Mouse (Mus musculus): Measurements from ENCODE around the gene Mdm1.
A peak's percentile ranks its signal among the peaks of the same experiment; 100 is the strongest.

The Mdm1 gene

DNA sequence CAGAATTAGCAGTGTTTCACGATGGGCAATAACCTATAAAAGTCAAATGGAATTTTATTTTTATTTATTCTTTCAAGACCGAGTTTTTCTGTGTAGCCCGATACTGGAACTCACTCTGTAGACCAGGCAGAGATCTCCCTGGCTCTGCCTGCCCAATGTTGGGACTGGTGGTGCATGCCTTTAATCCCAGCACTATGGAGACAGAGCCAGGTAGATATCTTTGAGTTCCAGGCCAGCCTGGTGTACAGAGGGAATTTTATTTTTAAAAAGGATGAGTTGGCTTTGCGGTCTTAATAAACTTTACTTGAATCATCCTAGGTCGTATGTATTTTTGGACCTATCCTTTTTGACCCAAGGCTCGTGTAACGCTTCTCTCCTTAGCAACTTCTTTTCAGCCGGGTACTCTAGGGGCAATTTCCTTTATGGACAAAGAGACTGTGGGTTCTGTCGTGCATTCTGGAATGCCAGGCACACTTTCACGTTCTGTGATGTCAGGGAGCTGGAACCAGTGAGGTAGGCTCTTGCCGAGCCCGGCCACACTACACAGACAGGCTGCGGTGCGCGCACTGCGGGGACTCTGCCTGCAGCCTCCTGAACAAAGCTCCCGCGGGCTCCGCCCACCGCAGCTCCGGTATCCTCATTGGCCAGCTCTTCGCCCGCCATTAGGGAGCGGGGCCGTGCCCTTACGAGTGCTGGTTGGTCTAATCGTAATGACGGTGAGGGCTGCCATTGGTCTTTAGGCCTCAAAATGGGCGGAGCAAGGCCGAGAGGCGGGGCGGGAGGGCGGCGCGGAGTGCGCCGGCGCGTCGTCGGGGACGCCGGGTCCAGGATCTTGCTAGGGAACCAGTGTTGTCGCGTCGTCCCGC lies at the start of gene Mdm1:
Gene Mdm1, plus strand, starts transcription at position 794 of the 866 bp plus-strand sequence.
- peak; percentile 97 to 98 for DNase-seq (ENCODE audit: low spot score in 2 of 2)

DNA sequence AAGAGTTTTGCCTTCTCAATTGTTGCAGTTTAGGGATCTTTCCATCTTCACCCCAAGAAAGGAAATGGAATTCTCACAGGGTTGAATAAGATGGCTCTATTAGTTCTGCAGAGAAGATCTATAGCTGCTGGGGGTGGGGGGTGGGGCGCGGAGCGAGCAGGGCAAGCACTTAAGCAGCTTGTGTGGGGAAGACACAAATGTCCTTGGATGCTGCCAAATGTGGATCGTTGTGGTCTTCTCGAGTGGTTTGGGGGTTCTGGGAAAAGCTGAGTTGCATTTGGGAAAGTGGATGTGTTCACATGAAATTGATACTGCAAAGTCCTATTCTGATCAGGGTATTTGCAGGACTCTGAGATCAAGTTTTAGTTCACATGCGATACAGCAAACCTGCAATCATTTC lies 48.9 kb upstream of the Mdm1 start:
- no peak for DNase-seq (ENCODE audit: low spot score in 2 of 2)

DNA sequence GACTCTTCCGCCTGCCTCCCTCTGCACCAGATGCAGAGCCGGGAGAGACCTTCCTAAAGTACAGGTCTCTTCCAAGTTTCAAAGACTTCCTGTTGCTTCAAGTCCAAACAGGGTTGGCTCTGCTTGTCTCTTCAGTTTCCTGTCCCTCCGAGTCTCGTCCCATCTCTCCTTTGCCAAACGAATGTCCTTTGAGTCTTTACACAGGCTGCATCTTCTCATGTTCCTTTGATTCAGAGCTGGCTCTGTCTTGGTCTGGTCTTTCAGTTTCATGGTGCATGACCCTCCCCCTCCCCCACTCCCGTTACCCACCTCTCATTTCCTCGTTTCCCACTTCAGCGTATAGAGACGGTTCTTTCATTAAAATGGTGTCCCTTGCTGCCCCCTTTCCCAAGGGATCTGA lies 47.9 kb upstream of the Mdm1 start:
- no peak for DNase-seq (ENCODE audit: low spot score in 2 of 2)

DNA sequence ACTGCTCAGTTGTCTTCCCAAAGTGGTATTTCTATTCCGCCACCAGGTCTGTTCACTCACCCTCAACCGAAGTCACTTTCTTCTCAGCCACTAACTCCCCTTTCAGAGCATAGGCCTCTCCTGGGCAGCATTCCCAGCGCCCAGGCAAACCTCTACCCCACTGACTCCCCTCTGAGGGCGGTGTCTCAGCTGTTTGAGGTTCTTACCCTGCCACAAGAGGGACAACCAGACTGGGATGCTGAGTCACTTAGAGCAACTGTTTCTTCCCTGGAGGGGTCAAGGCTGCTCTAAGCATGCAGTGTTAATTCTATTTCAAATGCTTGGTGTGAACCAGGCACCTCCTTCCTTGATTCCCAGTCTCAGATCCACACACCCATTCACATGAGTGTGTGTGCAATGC lies 46.8 kb upstream of the Mdm1 start:
- no peak for DNase-seq (ENCODE audit: low spot score in 2 of 2)

DNA sequence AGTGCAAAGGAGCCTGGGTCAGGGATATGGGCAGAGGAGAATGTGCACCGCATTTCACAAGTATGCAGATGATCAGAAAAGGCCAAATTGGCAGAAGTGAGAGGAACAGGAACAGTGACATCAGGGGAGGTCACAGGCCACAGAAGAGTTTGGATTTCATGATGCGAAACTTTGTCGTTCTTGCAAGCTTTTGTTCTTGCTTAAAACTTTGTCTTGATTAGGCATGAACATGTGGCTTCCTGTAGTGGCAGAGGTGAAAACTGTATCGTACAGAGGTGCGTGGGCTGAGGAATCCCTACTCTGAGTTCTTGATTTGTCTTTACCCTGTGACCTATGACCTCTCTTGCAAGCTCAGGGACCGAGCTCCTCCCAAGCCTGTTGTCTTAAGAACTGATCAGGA lies 45.4 kb upstream of the Mdm1 start:
- no peak for DNase-seq (ENCODE audit: low spot score in 2 of 2)

DNA sequence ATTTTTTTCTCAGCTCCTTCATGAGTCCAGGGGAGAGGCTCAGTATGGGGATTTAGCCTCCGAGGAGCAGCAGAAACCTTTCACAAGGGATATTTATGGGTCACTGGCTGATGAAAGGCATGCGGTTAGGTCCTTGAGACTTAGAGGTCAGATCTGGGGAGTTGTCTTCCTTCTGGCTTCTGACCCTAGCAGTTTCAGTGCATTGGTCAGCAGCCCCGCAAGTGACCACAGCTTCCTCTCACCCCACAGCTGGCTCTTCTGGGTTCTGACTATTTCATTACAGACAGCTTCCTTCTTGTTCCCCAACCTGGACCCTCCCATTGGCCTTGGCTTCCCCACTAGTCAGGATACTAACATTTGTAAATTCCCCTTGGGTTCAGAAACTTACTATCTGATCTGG lies 43.7 kb upstream of the Mdm1 start:
- no peak for DNase-seq (ENCODE audit: low spot score in 2 of 2)

DNA sequence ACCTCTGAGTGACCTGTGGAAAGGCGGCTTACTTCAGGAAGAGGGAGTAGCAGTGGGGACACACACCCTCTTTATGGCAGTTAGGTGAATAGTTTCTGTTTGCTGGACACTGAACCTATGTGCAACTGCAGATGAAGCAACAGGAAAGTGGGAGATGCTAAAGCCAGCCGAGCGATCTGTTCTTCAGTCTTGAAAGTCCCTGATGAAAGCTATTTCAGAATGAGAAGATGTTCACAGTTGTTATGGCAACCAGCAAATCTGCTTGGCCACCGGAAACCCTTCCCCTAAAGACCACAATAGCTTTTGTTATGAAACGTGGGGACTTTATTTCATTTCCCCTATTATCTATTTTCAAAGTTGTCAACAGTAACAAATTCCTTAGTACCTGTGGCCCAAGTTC lies 41.0 kb upstream of the Mdm1 start:
- no peak for DNase-seq (ENCODE audit: low spot score in 2 of 2)

DNA sequence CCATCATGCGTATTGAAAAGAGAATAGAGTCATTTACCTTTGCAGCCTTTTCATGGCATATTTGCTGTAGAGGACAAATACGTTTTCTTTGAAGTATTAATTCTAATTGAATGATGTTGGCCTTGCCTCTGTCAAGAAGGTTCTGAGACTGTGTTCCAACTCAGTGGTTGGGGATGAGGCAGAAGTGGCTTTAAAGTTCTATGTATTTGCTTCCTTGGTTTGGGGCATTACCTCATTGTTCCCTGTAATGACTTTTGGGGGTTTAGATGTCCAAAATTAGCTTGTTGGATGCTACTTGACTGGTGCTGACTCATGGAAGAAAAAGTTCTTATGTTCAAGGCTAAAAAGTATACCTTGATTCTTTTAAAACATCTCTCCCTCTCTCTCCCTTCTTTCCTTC lies 40.6 kb upstream of the Mdm1 start:
- no peak for DNase-seq (ENCODE audit: low spot score in 2 of 2)

DNA sequence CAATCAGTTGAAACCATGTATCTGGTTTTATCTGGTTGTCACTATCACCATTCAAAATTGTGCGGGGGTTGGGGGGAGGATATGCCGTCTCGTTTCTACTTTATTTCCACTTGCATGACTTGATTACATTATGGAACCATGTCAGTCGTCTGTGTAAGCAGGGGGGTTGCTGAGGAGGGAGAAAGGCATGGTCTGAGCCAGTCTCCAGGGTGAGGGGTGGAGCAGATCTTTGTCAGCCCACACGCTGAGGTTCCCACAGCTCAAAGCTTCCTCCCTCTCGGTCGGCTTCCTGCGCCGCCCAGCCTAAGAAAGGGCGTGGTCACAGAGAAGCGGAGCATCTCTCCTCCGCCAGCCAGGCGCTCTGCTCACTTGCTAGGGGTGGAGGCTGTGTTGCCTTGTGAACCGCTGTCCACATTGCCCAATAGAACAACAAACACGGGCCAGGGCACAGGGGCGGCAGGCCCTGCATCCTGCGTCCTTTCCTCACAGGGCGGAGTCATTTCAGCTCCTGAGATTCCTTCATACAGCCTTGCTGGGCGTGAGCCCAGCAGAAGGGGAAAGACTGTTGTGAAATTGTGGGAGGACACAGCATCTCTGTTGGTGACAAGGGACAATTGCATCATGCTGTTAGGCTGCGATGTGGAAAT lies 38.5 kb upstream of the Mdm1 start:
- peak; percentile 66 to 82 for DNase-seq (ENCODE audit: low spot score in 2 of 2)

DNA sequence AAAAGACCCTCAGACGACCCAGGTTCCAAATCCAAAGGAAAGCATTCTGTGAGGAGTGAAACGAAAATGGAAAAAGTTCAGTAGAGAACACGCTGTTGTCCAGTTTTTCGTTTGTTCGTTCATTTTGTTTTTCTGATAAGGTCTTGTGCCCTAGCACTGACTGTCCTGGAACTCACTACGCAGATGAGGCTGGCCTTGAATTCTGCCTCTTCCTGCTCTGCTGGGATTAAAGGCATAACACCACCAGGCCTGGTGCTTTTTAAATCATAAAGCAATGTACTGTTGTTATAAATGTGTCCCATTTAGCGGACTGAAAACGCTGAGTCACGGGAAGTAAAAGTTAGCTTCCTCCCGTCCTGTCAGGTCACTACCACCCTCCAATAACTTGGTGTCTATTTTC lies 37.7 kb upstream of the Mdm1 start:
- no peak for DNase-seq (ENCODE audit: low spot score in 2 of 2)

DNA sequence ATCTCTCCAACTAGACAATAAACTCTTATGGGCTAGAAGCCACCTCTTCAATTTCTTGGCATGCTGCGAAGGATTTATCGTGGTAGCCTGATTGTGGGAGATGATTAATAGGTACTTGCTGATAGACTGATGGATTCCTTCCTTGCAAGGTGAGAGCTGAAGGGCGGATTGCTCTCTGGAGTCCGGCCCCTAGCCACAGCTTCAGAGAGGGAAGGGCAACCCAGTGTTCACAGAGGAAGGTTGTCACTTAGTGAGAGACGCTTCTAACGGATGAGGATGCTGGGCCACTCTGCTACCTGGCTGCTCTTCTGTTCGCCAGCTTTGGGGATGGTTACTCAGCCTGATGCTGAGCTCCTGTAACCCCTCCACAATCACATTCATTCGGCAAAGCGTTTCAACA lies 34.6 kb upstream of the Mdm1 start:
- no peak for DNase-seq (ENCODE audit: low spot score in 2 of 2)

DNA sequence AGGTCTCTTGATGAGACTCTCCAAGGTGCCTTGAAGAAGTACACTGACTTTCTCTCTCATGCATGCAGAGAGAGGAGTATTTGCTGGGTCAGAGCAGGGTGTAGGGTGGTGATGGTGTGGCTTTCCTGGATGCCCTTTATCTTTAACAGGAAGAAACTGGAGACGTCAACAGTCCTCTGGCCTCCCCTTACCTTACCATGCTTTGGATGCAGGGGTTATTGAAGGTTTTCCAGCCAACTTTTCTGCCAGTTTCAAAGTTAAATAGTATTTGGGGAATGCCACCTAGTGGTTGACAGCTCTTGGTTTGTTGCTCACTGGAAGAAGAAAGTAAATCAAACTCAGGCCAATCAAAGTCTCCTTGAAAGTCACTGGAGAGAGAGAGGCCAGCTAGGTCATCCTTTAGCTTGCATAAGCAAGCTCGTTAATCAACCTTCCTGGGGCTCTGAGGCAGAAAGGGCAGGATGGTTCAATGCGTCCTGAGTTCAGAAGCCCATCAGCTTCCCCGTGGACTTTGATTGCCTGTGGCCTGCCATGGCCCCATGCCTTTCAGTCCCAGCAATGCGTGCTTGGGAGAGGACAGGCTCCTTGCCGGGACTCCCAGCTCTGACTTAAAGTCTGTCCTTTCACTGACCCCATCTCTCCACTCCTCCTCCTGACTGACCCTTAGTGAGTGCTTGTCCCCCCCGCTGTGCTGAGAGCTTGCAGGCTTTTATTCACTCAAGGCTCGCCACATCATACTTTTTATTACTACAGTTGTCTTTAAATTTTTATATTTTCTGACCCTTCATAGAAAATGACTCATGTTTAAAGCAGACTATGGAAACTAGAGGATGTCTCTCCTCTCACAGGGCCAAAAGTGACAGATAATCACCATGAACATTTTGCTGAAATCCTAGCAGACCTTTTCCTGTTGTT lies 31.3 kb upstream of the Mdm1 start:
- peak in 1 of 2 experiments; percentile 58 for DNase-seq (ENCODE audit: low spot score in 2 of 2)

DNA sequence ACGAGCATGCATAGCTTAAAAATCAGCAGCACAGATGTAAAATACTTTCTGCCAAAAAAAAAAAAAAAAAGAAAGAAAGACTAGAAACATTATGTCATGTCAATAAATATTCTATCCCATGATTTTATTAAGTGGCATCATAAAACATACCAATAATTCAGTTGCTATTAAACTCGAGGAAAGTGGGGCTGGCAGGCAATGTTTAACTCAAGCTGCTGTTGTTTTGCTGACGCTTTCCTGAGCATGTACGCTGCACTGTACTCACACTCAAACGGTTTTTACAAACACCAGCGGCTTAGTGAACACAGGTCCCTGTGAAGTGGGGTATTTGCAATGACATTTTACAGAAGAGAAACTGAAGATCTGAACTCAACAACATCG lies 30.7 kb upstream of the Mdm1 start:
- no peak for DNase-seq (ENCODE audit: low spot score in 2 of 2)

DNA sequence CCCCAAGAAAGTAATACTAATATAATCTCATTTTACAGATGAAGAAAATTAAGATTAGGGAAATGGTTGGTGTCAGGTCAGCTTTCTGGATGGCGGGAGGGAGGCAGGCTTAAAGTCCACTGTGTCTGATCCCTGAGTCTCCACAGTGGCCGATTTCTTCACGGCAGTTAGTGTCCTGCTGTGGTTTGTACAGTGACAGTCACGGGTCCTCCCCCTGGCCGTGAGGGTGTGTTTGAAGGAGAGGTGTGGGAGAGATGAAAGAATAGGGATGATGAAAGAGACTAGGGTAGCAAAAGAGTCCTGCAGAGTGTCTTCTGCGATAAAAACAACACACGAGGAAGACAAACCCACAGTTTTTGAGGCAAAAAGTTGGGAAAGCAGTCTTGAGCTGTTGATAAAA lies 30.0 kb upstream of the Mdm1 start:
- no peak for DNase-seq (ENCODE audit: low spot score in 2 of 2)

DNA sequence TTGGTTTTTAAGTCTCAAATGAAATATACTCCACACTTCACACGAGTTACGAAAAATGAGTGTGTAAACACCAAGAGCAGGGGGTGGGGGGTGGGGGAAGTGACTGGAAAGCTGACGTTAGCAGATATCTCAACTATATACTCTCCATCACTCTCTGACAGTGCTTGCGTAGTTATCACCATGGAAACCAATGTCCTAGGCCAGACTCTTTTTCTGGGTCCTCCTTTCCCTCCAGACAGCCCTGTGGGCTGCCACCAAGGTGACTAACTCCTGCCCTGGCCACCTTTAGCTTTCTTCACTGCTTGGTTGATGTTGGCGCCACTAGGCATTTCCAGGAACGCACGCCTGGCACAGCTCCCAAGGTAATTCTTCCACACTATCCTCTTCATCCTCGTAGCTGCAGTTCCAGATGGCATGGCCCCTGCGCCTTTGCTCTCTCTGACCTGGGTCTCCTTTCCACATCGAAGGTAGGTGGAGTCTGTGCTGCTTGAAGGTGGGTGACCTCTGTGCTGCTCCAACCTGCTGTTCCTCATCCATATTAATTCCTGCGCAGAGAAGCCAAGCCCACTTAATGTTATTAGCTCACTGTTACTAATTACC lies 29.2 kb upstream of the Mdm1 start:
- DNase-seq (ENCODE audit: low spot score in 2 of 2): no peak

DNA sequence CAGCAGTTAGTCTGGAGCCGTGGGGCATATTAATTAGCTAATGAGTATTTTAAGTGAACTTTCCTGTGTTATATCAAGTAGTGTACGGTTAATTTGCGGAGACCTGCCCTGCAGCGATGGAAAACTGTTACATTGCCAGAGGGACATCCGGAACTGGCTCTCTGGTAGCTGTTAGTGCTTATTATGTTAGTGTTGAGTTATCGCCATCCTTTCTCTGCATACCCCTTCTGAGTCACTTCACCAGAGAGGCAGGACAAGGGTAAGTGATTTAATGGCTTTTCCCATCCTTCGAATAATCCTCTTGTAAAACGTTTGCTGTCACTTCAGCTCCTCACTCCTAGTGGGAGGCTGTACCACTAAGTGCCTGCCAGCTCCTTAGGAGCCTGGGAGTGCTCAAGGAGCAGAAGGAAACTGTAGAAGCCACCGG lies 28.3 kb upstream of the Mdm1 start:
- DNase-seq (ENCODE audit: low spot score in 2 of 2): no peak

DNA sequence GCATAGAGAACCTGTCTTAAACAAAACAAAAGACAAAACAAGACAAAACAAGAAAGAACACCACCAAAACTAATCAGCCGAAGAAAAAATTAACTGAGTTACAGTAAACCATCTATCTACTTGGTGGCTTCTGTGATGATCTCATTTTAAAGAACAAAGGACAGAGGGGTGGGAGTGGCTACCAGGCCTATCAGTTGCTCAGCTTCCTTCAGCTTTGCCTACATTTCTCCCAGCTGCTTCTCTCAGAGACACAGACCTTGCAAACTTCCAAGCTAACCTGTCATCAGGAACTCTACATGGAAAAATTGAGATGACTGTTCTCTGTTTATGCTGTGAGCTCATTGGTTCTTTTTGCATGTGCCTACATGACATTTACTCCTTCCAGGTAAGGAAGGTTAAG lies 27.3 kb upstream of the Mdm1 start:
- no peak for DNase-seq (ENCODE audit: low spot score in 2 of 2)

DNA sequence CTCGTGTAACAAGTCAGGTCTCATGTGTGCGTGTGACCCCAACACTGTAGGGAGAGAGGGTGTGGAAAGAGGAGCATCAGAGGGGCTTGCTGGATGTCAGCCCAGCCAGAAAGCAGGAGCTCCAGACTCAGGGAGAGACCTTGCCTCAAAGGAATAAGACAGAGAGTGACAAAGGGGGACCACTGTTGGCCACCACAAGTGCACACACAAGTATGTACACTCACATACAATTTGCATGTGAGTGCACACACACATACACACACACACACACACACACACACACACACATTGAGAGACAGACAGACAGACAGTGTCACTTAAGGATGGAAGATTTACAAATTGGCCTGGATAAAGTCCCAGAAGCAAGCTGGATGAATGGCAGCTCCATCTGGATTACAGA lies 25.2 kb upstream of the Mdm1 start:
- no peak for DNase-seq (ENCODE audit: low spot score in 2 of 2)

DNA sequence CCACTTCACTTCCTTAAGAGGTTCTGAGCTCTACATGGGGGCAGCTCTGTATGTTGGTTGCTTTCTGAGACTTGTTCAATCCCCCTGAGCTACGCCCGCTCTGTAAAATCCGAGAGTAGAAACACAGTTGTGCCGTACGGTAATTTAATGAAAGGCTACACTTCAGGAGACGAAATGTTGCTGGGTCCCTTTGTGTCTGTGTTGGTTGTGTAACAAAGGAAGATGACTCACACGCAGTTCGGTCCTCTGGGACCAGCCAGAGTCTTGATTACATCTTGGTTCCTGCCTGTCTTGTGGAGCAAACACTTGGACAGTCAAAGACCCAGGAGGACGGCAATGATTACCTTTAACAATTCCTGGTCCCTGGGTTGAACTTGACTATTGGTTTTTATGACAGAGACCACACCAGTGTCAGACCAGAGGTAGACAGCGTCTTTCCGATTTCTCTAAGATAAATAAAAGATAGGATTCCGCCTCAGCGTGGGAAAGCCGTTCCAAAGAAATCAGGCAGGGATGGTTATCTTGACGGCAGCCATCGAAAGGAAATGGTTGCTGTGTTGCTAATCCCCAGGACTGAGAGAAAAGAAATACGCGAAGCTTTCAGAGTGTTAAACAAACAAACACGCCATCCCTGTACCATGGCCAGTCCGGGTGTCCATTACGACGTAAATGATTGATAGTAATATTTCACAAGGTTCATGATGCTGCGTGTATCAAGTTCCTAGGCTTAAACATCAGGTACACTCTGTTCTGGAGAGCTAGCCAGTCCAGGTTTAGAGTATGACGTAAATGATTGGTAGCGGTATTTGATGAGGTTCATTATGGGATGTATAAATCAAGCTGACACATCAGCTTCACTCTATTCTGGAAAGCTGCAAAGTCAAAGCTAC lies 20.3 kb upstream of the Mdm1 start:
- no peak for DNase-seq (ENCODE audit: low spot score in 2 of 2)

DNA sequence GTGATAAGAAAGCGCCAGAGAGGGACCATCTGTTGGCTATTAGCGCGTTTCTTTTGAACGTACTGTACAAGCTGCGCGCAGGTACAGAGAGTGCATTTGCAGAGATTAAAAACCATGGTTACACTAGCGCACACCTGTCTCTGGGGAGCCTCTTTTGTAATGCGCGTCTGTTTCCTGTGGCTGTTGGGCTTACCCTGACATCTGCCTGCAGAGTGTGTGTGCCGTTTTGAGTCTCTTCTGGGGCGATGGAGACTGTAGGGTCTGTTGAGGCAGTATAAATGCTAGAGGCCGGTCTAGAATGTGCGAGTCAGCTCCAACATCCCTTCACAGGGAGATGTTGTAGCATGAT lies 19.7 kb upstream of the Mdm1 start:
- peak in 1 of 2 experiments; percentile 31 for DNase-seq (ENCODE audit: low spot score in 2 of 2)
